Mouse (Mus musculus) cortical plate, adult 2 months (tissue): ENCODE results near the gene Ncapd3.

Experiments
- CTCF ChIP-seq: fragments of 200-500 bp; IDR thresholded peaks from 2 replicates; pipeline ENCODE4 v1.5.1; 2011; ENCODE audit warnings: mild to moderate bottlenecking, control low read depth, low read length; ENCODE audit not compliant: insufficient read depth; ENCODE audit errors: extremely low read depth
- POLR2A ChIP-seq: fragments of 200-500 bp; IDR thresholded peaks from 2 replicates; pipeline ENCODE4 v1.6.1; 2011; ENCODE audit warnings: mild to moderate bottlenecking, low read length, control low read depth; ENCODE audit not compliant: insufficient read depth; ENCODE audit errors: extremely low read depth

- TF ChIP-seq CTCF, result no peak
- peak; percentile 80 for TF ChIP-seq POLR2A
These were observed 30.2 kb upstream of the Ncapd3 start, which contains the start of the genes Acad8 and Thyn1 for GRCm38 (mm10) chr9:26999461-27000395.
